Mouse (Mus musculus) brown adipose tissue, adult 24 weeks (tissue): ENCODE measurements around the gene Apc2. TPM values are rescaled to one million over a fixed set of nuclear protein-coding genes. Genes with fewer than 3 reads are reported as not detected.
A peak's percentile ranks its signal among the peaks of the same experiment; 100 is the strongest.

Source experiments
- H3K27ac ChIP-seq: fragments of 200-500 bp; replicated peaks from 2 replicates; pipeline ENCODE4 v1.5.1; 2012; ENCODE audit warnings: low read depth, mild to moderate bottlenecking, low read length
- H3K4me1 ChIP-seq: fragments of 200-500 bp; 2 replicates; pipeline ENCODE4 v1.6.1; 2012; ENCODE audit warnings: low read length, mixed read lengths; ENCODE audit not compliant: control insufficient read depth, insufficient read depth, insufficient read length
- H3K4me3 ChIP-seq: fragments of 200-500 bp; 2 replicates; pipeline ENCODE4 v1.5.1; 2012; ENCODE audit warnings: low read depth, mild to moderate bottlenecking, low read length, moderate library complexity; ENCODE audit not compliant: insufficient read depth
- polyA plus RNA-seq: library from polyadenylated mRNA; stranded (reverse); fragments of >200 nt; gene quantifications from 2 replicates; pipeline ENCODE4 v1.2.4, GENCODE M21; 2012; ENCODE audit not compliant: missing spikeins, insufficient read depth, insufficient read length

Apc2 gene
- polyA plus RNA-seq, 1 experiment, result not detected

DNA sequence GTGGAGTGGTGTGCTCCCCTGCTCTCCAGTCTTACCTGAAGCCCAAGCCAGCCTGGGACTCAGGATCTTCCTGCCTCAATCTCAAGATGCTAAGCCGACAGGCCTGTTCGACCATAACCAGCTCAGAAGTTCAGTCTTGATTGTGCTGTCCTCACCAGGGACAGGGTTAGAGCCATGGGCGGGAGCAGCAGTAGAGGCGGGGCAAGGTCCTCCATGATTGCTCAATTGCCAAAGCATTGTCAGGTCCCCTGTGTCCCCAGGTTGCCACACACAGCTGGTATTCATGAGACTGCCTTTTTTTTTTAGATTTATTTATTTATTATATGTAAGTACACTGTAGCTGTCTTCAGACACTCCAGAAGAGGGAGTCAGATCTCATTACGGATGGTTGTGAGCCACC is 19.5 kb upstream of the Apc2 start:
- Histone ChIP-seq H3K4me1 (peaks cover 11% of the 10 kb centered on the region), H3K4me3 (no peak overlapping the region), H3K27ac (0 out of 2 replicates have a peak overlapping the region, but pooled peaks have one; percentile 0)

- H3K4me1 ChIP-seq, result peaks cover 12% of the 10 kb centered on the region; the same call in 1 of the 2 replicates
- H3K27ac ChIP-seq, result no peak overlapping the region
- no peak overlapping the region for H3K4me3 ChIP-seq
These were observed 17.4 kb upstream of the Apc2 start for GRCm38 (mm10) chr10:80278390-80278789.

DNA sequence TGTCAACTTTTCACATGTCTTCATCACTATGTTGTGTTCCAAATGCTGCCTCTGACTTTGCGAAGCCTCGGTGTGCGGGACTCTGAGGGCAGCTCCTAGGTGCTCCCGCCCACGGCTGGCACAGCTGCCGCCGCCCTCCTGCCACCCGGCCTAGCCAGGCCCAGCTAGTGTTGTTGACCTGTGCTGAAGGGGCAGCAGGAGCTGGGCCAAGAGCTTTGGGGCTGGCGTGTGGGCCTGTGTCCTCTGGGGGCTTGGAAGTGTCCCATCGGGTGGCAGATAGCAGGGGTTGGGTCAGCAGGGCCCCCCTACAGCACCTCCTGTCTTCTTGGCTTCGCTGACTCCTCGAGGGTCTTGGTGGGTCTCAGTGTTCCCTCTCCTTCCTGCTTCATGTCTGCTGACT is 16.5 kb upstream of the Apc2 start:
- Histone ChIP-seq H3K27ac (no peak overlapping the region), H3K4me3 (no peak overlapping the region), H3K4me1 (peaks cover 5% of the 10 kb centered on the region; the same call in 1 of the 2 replicates)

- Histone ChIP-seq H3K4me1 (peaks cover 5% of the 10 kb centered on the region; the same call in 1 of the 2 replicates), H3K27ac (peak overlapping the region; percentile 56), H3K4me3 (no peak overlapping the region)
These were observed 14.5 kb upstream of the Apc2 start for GRCm38 (mm10) chr10:80281304-80281703.

DNA sequence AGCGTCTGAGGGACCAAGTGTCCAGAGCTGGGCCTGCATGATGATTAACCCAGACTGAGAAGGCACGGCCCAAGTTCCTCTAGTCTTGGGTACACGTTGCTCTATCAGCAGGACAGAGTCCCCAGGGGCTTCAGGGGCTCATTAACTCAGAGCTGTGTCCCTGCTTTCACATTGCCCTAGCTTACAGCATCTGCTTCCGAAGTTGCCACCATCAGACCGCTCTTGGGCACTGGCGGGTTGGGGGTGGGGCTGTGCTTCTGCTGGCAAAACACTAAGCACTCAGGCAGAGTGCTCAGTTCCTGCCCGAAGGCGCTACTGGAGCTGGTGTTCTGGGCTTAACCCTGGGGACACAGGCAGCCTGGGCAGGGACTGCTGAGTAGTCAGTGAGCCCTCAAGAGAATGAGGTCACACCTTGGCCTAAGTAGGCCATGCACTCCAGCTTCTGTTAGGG is 13.8 kb upstream of the Apc2 start:
- peaks cover 5% of the 10 kb centered on the region; the same call in 1 of the 2 replicates for H3K4me1 ChIP-seq
- H3K27ac ChIP-seq, result peak overlapping the region; percentile 11
- no peak overlapping the region for H3K4me3 ChIP-seq

GRCm38 (mm10) chr10:80282481-80283441 is 13.0 kb upstream of the Apc2 start:
- Histone ChIP-seq H3K4me1 (peaks cover 5% of the 10 kb centered on the region; the same call in 1 of the 2 replicates), H3K4me3 (no peak overlapping the region), H3K27ac (peak overlapping the region; percentile 11; the same call in 1 of the 2 replicates)

- Histone ChIP-seq H3K27ac (no peak overlapping the region), H3K4me3 (no peak overlapping the region), H3K4me1 (peaks cover 5% of the 10 kb centered on the region; the same call in 1 of the 2 replicates)
These were observed 10.3 kb upstream of the Apc2 start for GRCm38 (mm10) chr10:80285222-80286070.

GRCm38 (mm10) chr10:80288097-80288496 is 7.7 kb upstream of the Apc2 start:
- no peak overlapping the region for H3K27ac ChIP-seq
- H3K4me3 ChIP-seq, result no peak overlapping the region

GRCm38 (mm10) chr10:80288657-80289056 is 7.1 kb upstream of the Apc2 start:
- H3K4me3 ChIP-seq, result no peak overlapping the region
- H3K27ac ChIP-seq, result no peak overlapping the region
- no peaks in the 10 kb centered on the region; the same call in 1 of the 2 replicates for H3K4me1 ChIP-seq

More at GRCm38 (mm10) chr10:80288097-80288496, 7.7 kb upstream of the Apc2 start:
- H3K4me1 ChIP-seq, result peaks cover 1% of the 10 kb centered on the region; the same call in 1 of the 2 replicates

DNA sequence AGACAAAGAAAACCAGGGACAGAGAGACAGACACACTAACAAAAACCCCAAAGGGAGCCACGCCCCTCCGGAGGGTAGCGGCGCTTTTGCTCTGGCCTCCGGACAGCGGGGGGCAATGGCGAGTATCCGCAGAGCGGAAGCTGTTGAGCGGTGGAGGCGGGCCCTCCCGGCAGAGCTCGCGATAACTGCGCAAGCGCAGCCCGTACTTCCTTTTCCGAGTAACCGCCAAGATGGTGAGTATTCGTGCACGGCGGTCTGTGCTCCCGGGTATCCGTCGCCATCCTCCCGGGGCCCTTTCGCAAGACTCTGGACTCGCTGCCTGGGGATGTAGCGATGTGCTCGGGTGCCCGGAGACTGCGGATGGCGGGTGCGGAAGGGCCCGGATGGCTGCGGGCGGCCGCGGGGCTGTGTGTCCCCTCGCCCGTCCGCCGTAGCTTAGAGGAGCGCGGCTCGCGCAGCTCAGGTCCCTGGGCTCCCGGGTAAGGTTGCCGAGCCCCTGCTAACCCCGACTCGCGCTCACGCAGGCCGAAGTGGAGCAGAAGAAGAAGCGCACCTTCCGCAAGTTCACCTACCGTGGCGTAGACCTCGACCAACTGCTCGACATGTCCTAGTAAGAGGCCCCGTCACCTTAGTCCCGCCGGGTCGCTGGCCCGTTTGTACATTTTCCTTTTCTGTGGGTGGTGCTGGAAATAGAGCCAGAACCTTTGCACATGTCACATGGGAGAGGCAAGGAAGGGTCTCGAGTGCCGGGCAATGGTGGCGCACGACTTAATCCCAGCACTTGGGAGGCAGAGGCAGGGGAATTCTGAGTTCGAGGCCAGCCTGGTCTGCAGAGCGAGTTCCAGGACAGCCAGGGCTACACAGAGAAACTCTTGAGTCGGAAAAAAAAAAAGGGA is 3.3 kb upstream of the Apc2 start, which contains the start of gene Rps15:
Gene Rps15 (plus strand): TSS at position 203 of the 896 bp plus-strand sequence.
- Histone ChIP-seq H3K4me3 (peak within 1 kb of the TSS; percentile 76), H3K4me1 (no peaks in the 10 kb centered on the region; the same call in 1 of the 2 replicates), H3K27ac (peak within 1 kb of the TSS; percentile 51)

GRCm38 (mm10) chr10:80293325-80293724 is 2.5 kb upstream of the Apc2 start:
- peak overlapping the region; percentile 76 for H3K4me3 ChIP-seq
- H3K27ac ChIP-seq, result no peak overlapping the region
- H3K4me1 ChIP-seq, result no peaks in the 10 kb centered on the region; the same call in 1 of the 2 replicates

DNA sequence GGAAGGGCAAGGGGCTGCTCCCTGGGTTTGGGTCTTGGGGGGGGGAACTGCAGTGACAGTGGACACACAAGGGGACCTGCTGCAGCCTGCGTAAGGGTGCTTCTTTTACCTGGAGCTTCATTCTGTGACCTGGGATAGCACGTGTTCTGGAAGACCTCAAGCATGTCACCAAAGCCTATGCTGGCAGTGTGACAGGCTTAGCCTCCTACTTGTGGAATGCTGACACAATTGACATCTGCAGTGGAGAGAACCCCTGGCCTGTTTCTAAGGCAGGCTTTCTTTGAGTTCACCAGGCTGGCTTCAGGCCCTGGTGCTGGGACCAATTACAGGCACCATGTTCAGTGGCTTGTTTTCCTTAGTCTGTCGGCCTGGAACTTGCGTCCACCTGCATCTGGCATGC is 1.5 kb upstream of the Apc2 start:
- H3K4me1 ChIP-seq, result no peaks in the 10 kb centered on the region; the same call in 1 of the 2 replicates
- H3K27ac ChIP-seq, result no peak overlapping the region
- no peak overlapping the region for H3K4me3 ChIP-seq

DNA sequence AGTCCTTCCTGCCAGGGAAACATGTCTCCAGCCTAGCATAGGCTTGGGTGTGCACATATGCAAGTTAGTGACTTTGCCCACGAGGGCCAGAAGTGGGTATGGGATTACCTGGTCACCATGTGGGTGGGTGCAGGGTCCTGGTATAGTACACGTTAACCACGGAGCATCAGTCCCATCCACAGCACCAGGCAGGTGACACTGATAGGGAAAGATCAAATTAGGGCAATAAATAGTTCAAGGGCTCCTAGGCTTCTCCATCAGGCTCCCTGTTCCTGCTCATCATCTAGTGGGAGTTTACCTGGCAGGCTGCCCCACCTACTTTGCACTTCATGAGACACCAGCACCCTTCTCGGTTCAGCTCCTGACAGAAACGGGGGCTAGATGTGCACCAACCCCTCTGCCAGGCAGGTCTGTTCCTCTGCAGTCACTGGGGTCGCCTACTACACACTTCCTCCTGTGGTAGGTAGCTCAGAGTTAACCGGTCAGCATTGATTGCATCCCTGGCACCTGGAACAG is 931 bp upstream of the Apc2 start:
- Histone ChIP-seq H3K4me3 (no peak overlapping the region), H3K27ac (no peak overlapping the region)

DNA sequence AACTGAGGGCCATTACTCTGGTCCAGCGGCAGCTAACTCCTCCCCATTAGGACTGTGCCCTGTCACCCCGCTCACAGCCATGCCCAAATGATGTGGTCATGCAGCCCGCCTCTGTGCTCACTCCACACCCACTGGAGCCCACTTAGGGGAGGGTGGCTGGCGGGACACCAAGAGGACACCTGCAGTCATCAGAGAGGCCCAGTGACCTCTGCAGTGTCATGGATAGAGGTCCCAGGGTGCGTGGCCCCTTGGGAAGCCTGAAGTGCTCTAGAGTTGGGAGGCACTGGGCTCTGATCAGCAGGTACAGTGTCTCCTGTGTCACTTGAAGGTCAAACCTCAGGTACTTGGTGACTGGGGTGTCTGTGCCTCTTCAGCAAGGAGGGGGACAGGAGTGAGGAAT is 1.0 kb downstream of the Apc2 start:
- Histone ChIP-seq H3K27ac (no peak overlapping the region), H3K4me1 (peaks cover 2% of the 10 kb centered on the region; the same call in 1 of the 2 replicates), H3K4me3 (no peak overlapping the region)

More for the DNA sequence above, 931 bp upstream of the Apc2 start:
- H3K4me1 ChIP-seq, result no peaks in the 10 kb centered on the region; the same call in 1 of the 2 replicates
